Mouse (Mus musculus) liver, adult (tissue): ENCODE measurements at regions not wholly inside any gene's neighbourhood (a gene's known extent, or its start where the extent isn't known, plus 50 kb on each side); places are given as distances from the start of the nearest gene placed in this dataset.

Experiments used
- GATA4 ChIP-seq: IDR thresholded peaks from 2 replicates; pipeline ENCODE4 v1.6.1; 2014; ENCODE audit warnings: mild to moderate bottlenecking, low read length; ENCODE audit not compliant: insufficient replicate concordance

DNA sequence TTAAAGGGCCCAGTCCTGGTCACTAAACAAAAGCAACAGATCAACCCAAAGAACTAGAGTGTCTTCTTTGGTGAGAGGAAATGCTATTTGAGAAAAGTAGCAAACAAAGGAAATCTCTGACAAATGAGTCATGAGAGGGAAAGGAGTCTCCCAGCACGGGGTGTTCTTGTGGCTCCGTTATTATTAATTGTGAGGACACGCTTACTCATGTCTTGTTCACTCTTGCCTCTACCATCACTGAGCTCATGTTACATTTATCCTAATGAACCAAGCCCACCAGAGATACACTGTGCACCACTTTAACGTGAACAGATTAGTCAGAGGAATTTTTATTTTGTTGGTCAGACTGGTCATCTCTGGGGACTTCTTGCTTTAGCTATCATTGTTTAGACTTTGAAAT is 391.3 kb downstream of the Atp6ap1l start:
- TF ChIP-seq GATA4 = no peak

DNA sequence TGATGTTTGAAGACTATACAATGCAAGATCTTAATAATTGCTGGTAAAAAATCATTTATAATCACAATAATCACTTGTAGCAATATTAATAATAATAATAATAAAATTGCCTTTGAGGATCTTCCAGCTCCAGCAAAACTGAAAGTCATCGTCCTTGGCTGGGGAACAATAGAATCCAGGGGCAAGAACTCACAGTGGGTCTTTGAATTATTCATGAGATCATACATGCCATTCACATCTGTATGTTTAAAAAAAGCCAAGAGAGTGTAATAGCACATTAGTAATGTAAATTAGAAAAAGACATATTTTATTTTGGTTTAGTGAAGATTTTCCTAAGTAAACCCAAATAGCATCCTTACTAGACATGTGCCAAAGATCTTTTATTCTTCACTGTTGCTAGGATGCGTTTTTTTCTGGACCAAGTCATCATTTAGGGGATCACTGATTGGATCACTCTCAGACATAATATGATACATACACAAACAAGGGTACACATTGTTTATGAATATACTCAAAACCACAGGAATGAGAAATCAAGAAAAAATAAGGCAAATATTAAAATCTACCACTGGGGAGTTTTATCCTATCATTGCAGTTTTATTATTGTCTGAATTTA is 392.3 kb downstream of the Atp6ap1l start:
- TF ChIP-seq GATA4 = no peak

DNA sequence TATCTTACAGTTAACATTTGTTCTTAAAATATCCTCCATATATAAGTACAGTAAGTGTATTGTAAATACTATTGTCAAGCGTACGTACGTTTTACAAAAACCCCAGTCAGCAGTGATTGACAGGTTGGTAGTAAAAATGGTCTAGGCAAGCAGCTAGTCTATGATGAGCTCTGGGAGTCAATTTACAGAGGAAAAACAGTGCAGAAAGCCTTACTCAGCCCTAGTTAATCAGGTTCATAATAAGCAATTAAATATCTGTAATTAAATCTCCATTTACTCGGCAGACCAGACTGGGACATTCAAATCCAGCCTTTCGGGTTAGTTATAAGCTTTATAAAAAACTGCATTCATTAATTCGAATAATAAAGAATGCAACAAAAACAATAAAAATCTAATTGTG is 394.7 kb downstream of the Atp6ap1l start:
- no peak for TF ChIP-seq GATA4

DNA sequence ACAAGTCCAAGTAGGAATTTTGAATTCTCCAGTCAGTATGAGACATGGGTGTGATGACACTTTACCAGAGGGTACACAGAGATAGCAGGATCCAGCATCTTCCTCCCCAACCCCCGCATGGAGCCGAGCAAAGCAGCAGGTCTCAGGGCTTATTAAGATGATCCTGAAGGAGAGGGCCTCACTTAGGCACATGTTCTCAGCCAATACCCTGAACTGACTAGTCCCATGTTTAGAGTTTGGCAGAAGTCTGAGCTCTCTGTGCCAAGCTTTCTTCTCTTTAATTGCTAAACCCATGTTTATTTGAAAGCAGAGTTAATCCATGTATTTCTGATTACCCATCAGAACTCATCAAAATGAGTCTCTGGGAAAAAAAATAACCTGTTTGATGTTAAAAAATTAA is 402.0 kb downstream of the Atp6ap1l start:
- no peak for TF ChIP-seq GATA4

DNA sequence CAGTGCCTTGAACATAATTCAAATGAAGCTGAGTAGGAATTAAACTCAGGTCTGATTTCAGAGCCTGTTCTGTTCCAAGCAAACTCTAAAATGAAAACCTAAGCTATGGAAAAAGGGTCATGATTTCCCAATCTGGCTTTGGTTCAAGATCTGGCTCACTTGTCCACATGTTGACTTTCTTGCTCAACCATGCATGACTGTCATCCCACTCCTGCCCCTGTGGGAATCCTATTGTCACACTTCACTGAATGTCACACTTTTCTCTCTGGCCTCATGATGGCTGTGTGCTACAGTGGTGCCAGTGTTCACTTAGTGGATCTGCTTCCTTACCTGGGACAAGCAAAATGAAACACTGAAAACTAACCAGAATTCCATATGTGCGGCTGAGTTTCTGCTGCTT is 403.0 kb downstream of the Atp6ap1l start:
- TF ChIP-seq GATA4 = no peak

GRCm38 (mm10) chr13:90498978-90499377 is 406.2 kb downstream of the Atp6ap1l start:
- TF ChIP-seq GATA4 = no peak

- no peak for TF ChIP-seq GATA4
Measured at GRCm38 (mm10) chr13:90497573-90497972, 407.6 kb downstream of the Atp6ap1l start.

- TF ChIP-seq GATA4 = no peak
Measured at GRCm38 (mm10) chr13:90493696-90494095, 404.3 kb upstream of the Xrcc4 start.

GRCm38 (mm10) chr13:90490991-90491951 is 401.9 kb upstream of the Xrcc4 start:
- TF ChIP-seq GATA4 = no peak

DNA sequence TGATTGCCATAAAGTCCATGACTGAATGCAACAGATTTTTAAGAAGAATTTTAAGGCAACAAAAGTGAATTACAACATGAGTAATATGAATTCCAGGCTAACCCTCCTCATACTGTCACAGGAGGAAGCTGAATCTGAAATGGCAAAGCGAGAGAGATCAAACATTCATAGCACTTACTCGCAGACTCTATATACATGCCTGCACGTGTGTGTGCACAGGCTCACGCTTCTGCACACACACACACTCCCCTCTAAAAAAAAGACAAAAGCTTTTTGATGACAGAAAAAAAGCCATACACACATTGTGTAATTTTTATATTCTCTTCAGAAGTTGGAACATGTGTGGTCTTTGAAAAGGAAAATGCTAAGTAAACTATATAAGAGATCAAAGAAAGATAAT is 391.1 kb upstream of the Xrcc4 start:
- TF ChIP-seq GATA4 = no peak

GRCm38 (mm10) chr13:90476880-90477279 is 387.5 kb upstream of the Xrcc4 start:
- TF ChIP-seq GATA4 = no peak

DNA sequence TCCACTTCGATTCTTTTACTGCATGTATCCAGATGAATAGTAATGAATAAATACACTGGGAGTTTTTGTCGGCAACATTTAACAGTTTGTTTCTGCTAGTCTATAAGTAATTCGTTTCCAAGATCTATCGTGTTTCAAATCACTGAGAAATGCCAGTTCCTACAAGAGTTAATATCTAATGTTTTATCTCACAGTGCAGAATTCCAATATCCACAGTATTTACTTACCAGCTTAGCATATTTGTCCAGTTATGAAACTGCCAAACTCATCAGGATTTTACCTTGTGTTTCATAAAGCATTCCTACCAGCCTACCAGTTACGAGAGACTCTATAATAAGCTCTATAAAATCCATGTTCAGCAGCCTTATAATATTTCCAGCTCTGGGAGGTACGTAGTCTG is 385.1 kb upstream of the Xrcc4 start:
- peak; percentile 50 for TF ChIP-seq GATA4

- no peak for TF ChIP-seq GATA4
Measured at GRCm38 (mm10) chr13:90474053-90474452, 384.6 kb upstream of the Xrcc4 start.

GRCm38 (mm10) chr13:90473041-90473825 is 383.8 kb upstream of the Xrcc4 start:
- TF ChIP-seq GATA4 = no peak

DNA sequence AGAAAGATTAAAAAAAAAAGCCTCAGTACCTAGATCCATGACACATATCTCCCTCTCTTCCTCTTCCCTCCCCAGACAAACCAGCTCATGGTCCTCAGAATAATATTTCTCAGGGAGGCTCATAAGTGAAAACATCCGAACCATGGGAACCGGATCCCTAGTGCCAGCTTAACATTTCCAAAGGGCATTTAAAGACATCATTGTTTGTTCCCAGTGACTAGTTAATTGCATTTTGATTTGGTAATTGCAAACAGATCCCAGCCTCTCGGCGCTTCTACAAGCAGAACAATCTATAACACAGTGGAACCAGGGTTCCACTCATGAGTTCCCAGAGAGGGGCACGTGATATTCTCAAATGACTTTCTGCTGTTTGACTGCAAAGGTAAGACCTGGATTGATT is 376.7 kb upstream of the Xrcc4 start:
- no peak for TF ChIP-seq GATA4

DNA sequence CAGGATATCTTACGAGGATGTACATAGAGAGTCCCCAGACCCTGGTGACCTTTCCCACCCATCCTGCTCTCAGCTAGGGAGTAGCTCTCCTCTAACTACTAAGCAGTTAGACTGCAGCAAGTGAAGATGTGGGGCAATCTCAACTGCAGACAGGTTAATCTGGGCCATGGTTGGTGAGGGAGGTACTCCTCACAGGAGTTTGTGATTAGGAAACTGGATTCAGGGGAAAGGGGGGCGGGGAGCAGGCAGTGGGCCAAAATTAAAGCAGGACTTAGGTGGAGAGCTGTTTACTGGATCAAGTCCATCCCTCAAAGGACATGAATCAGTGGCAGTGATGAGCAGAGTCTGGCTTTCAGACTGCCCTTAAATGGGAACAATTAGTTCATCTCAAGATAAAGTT is 374.6 kb upstream of the Xrcc4 start:
- TF ChIP-seq GATA4 = no peak

DNA sequence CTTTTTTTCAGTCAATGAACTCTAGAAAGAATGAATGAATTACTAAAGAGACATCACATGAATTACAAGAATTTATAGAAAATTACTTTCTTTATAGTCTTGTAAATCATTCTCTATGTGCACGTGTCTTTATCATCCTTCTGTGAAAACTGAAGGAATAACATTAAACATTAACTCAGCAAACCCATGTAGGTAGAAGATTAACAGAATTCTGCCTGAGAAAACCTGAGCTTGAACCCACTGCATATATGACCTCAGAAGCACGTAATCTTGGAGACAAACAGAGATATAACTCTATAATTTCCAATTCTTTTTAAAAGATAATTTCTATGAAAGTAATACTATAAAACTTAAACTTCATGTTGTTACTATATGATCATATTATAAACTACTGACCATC is 374.0 kb upstream of the Xrcc4 start:
- TF ChIP-seq GATA4 = no peak
